In genomic region chr3:35966493-35966892, GRCm38 (mm10) we compare ENCODE assay signal across 22 mouse cellular contexts. TPM values are rescaled to one million over a fixed set of nuclear protein-coding genes. Genes with fewer than 3 reads are reported as not detected.
DNase-seq lines count a peak whose midpoint lies in the region; ATAC-seq and TF ChIP-seq lines count a peak whose summit lies in the region.
"Had no signal": no experiment of that assay in that cellular context is flagged by ENCODE, and none has a peak within 500 bp of the region (broad histone marks: within the 10 kb centered on the region; RNA-seq: fewer than 3 reads in every experiment).

No protein-coding gene starts in this region.

- dilution Hi-C loops in CH12.LX (cut with MboI; ENCODE audit: extremely low pct_ligation_motif_present, extremely low pct_unique_long_range_greater_than_20kb, low sequenced_read_pairs), result no loop called here

- WGBS in forebrain, embryonic 12.5 days, result 82% methylated on average over 2 of the region's 2 CpGs

- no peak overlapping the region for H3K4me2 ChIP-seq in CH12.LX (ENCODE audit: insufficient read depth, low read depth, poor library complexity, severe bottlenecking)
- no peak overlapping the region for H3K4me2 ChIP-seq in forebrain, embryonic 12.5 days
- H3K4me2 ChIP-seq: embryonic facial prominence, embryonic 15.5 days; forebrain, embryonic 15.5 days; heart, embryonic 13.5 days; hindbrain, embryonic 13.5 days had no signal

- H3K79me2 ChIP-seq in CH12.LX (replicated peaks; ENCODE audit: control insufficient read depth, extremely low read depth, insufficient read depth, poor library complexity, severe bottlenecking), result no peaks in the 10 kb centered on the region

- H3K9me3 ChIP-seq in CH12.LX (replicated peaks; ENCODE audit: low read length), result no peaks in the 10 kb centered on the region
- H3K9me3 ChIP-seq in forebrain, embryonic 12.5 days, result no peaks in the 10 kb centered on the region
- H3K9me3 ChIP-seq: embryonic facial prominence, embryonic 15.5 days; forebrain, embryonic 10.5 days; forebrain, embryonic 15.5 days; heart, embryonic 13.5 days; hindbrain, embryonic 13.5 days had no signal

- peaks cover 0 to 31% of the 10 kb centered on the region in 2 experiments; a peak in 2 of 4 replicates for H3K4me1 ChIP-seq in CH12.LX (ENCODE audit: control insufficient read depth in 1 of 2, insufficient read depth in 2 of 2)
- no peaks in the 10 kb centered on the region for H3K4me1 ChIP-seq in forebrain, embryonic 12.5 days
- H3K4me1 ChIP-seq: embryonic facial prominence, embryonic 15.5 days; forebrain, embryonic 10.5 days; forebrain, embryonic 15.5 days; heart, embryonic 13.5 days; hindbrain, embryonic 13.5 days had no signal

- H3K4me3 ChIP-seq in CH12.LX (replicated peaks in 1 of 3; ENCODE audit: low read depth in 2 of 3, low read length in 2 of 3, poor library complexity in 1 of 3), result no peak overlapping the region
- H3K4me3 ChIP-seq in forebrain, embryonic 12.5 days (replicated peaks), result no peak overlapping the region
- H3K4me3 ChIP-seq: embryonic facial prominence, embryonic 15.5 days; erythroblast, embryonic 14.5 days; forebrain, embryonic 10.5 days; forebrain, embryonic 15.5 days; heart, adult 2 months; heart, embryonic 13.5 days; hindbrain, embryonic 13.5 days had no signal

- no peak overlapping the region for H3K9ac ChIP-seq in CH12.LX (ENCODE audit: insufficient read depth, low read depth)
- no peak overlapping the region for H3K9ac ChIP-seq in forebrain, embryonic 12.5 days
- H3K9ac ChIP-seq: embryonic facial prominence, embryonic 15.5 days; forebrain, embryonic 15.5 days; heart, embryonic 13.5 days; hindbrain, embryonic 13.5 days had no signal

- TF ChIP-seq RAD21 in CH12.LX (IDR thresholded peaks at IDR 0.05; ENCODE audit: low read depth, low read length), result no peak

- ATAC-seq in megakaryocyte, adult 5-6 weeks (ENCODE audit: poor library complexity, severe bottlenecking), result peak; percentile 83
- no peak for ATAC-seq in forebrain, embryonic 12.5 days (ENCODE audit: low FRiP score)
- ATAC-seq: forebrain, embryonic 15.5 days; hindbrain, postnatal 0 days had no signal

- no peak for TF ChIP-seq CTCF in CH12.LX (conservative IDR thresholded peaks at IDR 0.05 in 1 of 2, IDR thresholded peaks at IDR 0.05 in 1 of 2; ENCODE audit: low read depth in 2 of 2, low read length in 2 of 2)

- TF ChIP-seq EP300 in CH12.LX (IDR thresholded peaks at IDR 0.05; ENCODE audit: low read length), result no peak

- in situ Hi-C loops in CH12.LX (cut with MboI; ENCODE audit: low pct_ligation_motif_present, low pct_unique_long_range_greater_than_20kb, low sequenced_read_pairs), result no loop called here

- no peak overlapping the region for H3K27ac ChIP-seq in CH12.LX (ENCODE audit: insufficient read depth, low read depth)
- H3K27ac ChIP-seq in forebrain, embryonic 12.5 days, result no peak overlapping the region
- H3K27ac ChIP-seq: embryonic facial prominence, embryonic 15.5 days; forebrain, embryonic 10.5 days; forebrain, embryonic 15.5 days; heart, adult 2 months; heart, embryonic 13.5 days; hindbrain, embryonic 13.5 days; hindbrain, postnatal 0 days had no signal

- no peak for TF ChIP-seq POLR2A in CH12.LX (IDR thresholded peaks at IDR 0.05; ENCODE audit: low read depth, low read length)

- DNase-seq in CH12.LX (ENCODE audit: extremely low read depth), result peak; percentile 6
- DNase-seq in MEL-GATA-1-ER (ENCODE audit: extremely low read depth, low read depth), result peak; percentile 56
- DNase-seq in splenic B cell, adult 2 months (ENCODE audit: low read depth, low spot score), result peak; percentile 6
- no peak for DNase-seq in kidney, postnatal 4 days
- DNase-seq in embryo, embryonic 9.5 days (ENCODE audit: extremely low spot score), result no peak
- DNase-seq: adrenal gland, postnatal 10 days; cerebellum, adult 11 months; cerebellum, adult 8-10 months; cerebellum, postnatal 14 days; gastrocnemius, postnatal 36 days; heart, adult 2 months; heart, postnatal 36 days; kidney, adult 18-20 months had no signal

- peaks cover 27 to 68% of the 10 kb centered on the region in 2 experiments for H3K36me3 ChIP-seq in CH12.LX (replicated peaks in 1 of 2; ENCODE audit: control insufficient read depth in 1 of 2, insufficient read depth in 1 of 2, low read length in 1 of 2)
- peaks cover 4% of the 10 kb centered on the region for H3K36me3 ChIP-seq in splenic B cell, adult 2 months (ENCODE audit: control insufficient read depth, insufficient read depth, low read length, poor library complexity, severe bottlenecking)
- peaks cover 36% of the 10 kb centered on the region for H3K36me3 ChIP-seq in forebrain, embryonic 12.5 days (replicated peaks)

- H3K27me3 ChIP-seq in CH12.LX (replicated peaks), result no peaks in the 10 kb centered on the region
- H3K27me3 ChIP-seq in splenic B cell, adult 2 months (ENCODE audit: control insufficient read depth, insufficient read depth, low read length, poor library complexity, severe bottlenecking), result no peaks in the 10 kb centered on the region
- H3K27me3 ChIP-seq in forebrain, embryonic 12.5 days, result no peaks in the 10 kb centered on the region
- H3K27me3 ChIP-seq: embryonic facial prominence, embryonic 15.5 days; forebrain, embryonic 15.5 days; heart, embryonic 13.5 days; hindbrain, embryonic 13.5 days had no signal

TF ChIP-seq in CH12.LX, 34 proteins besides CTCF, POLR2A, EP300 and RAD21:
- TF ChIP-seq ZKSCAN1 (IDR thresholded peaks at IDR 0.05; ENCODE audit: borderline replicate concordance, low read depth, low read length), result no peak
- no peak for TF ChIP-seq NELFE (IDR thresholded peaks at IDR 0.05; ENCODE audit: low read depth, low read length)
- TF ChIP-seq TBP (conservative IDR thresholded peaks at IDR 0.05; ENCODE audit: low read depth, low read length), result no peak
- no peak for TF ChIP-seq MAFK (IDR thresholded peaks at IDR 0.05; ENCODE audit: insufficient replicate concordance, low read length)
- TF ChIP-seq MAZ (IDR thresholded peaks at IDR 0.05; ENCODE audit: low read depth, low read length), result no peak
- TF ChIP-seq HCFC1 (IDR thresholded peaks at IDR 0.05; ENCODE audit: low read depth, low read length), result no peak
- no peak for TF ChIP-seq ZNF384 (IDR thresholded peaks at IDR 0.05; ENCODE audit: low read depth, low read length)
- TF ChIP-seq MEF2A (IDR thresholded peaks at IDR 0.05; ENCODE audit: borderline replicate concordance, low read depth, low read length), result no peak
- TF ChIP-seq SIN3A (IDR thresholded peaks at IDR 0.05; ENCODE audit: low read length), result no peak
- no peak for TF ChIP-seq BHLHE40 (IDR thresholded peaks at IDR 0.05; ENCODE audit: low read depth, low read length)
- no peak for TF ChIP-seq NRF1 (IDR thresholded peaks at IDR 0.05; ENCODE audit: low read depth, low read length)
- TF ChIP-seq ETS1 (conservative IDR thresholded peaks at IDR 0.05; ENCODE audit: low read depth, low read length), result no peak
- TF ChIP-seq JUN (IDR thresholded peaks at IDR 0.05; ENCODE audit: insufficient read depth, low read depth, low read length), result no peak
- no peak for TF ChIP-seq E2F4 (IDR thresholded peaks at IDR 0.05; ENCODE audit: insufficient replicate concordance, low read depth, low read length)
TF ChIP-seq in CH12.LX: peak in this region for 0.

RNA-seq across cellular contexts. Expression of gene Dcun1d1, which starts 29.2 kb away (rescaled TPM):
- 32.6 and 38.9 TPM in 2 replicates for total RNA-seq in CH12.LX (2012; rRNA removed)
- 72.4 and 86.0 TPM in 2 replicates for total RNA-seq in CH12.LX (2014; rRNA removed)
- 42.3 and 55.2 TPM in 2 replicates for polyA plus RNA-seq in CH12.LX (2012; ENCODE audit: insufficient read length, low read depth)
- 131 and 137 TPM in 2 replicates for total RNA-seq in megakaryocyte, adult 5-6 weeks (2015)
- 154 and 189 TPM in 2 replicates for total RNA-seq in megakaryocyte, adult 5-6 weeks (2017)
- 103 and 109 TPM in 2 replicates for polyA plus RNA-seq in forebrain, embryonic 12.5 days (2016; fragmentation: Nextera tagmentation; extraction: Ambion mirVana)

RNA-seq across cellular contexts. Expression of gene Mccc1, which starts 34.0 kb away (rescaled TPM):
- 12.8 and 13.4 TPM in 2 replicates for total RNA-seq in CH12.LX (2012; rRNA removed)
- 9.5 and 10.0 TPM in 2 replicates for total RNA-seq in CH12.LX (2014; rRNA removed)
- 30.0 and 37.9 TPM in 2 replicates for polyA plus RNA-seq in CH12.LX (2012; ENCODE audit: insufficient read length, low read depth)
- total RNA-seq in megakaryocyte, adult 5-6 weeks (2015), result 14.4 and 17.9 TPM in 2 replicates
- total RNA-seq in megakaryocyte, adult 5-6 weeks (2017), result 5.0 and 5.5 TPM in 2 replicates
- polyA plus RNA-seq in forebrain, embryonic 12.5 days (2016; fragmentation: Nextera tagmentation; extraction: Ambion mirVana), result 30.1 and 32.7 TPM in 2 replicates

Comparison
In these comparisons a context has a peak if more than half of its experiments do, and no peak if none do; other contexts are left out.
1. DNase-seq: peak in CH12.LX (single experiment), MEL-GATA-1-ER (single experiment) and splenic B cell, adult 2 months (single experiment); none in kidney, postnatal 4 days (0 of 2) and embryo, embryonic 9.5 days (single experiment).